Mouse (Mus musculus) lung, adult 2 months (tissue): Measurements from ENCODE around the gene Nfatc2.

Experiments used
- CTCF ChIP-seq: fragments of 200-500 bp; IDR thresholded peaks from 2 replicates; pipeline ENCODE4 v1.5.1; 2011; ENCODE audit warnings: mild to moderate bottlenecking, low read length, control low read depth; ENCODE audit not compliant: insufficient read depth
- POLR2A ChIP-seq: fragments of 200-500 bp; IDR thresholded peaks from 2 replicates; pipeline ENCODE4 v1.6.1; 2011; ENCODE audit warnings: low read depth, mild to moderate bottlenecking, control low read depth, low read length, borderline replicate concordance; ENCODE audit errors: extremely low read depth

- TF ChIP-seq CTCF: no peak
- TF ChIP-seq POLR2A: no peak
Measured at GRCm38 (mm10) chr2:168601491-168602386, at the start of gene Nfatc2.
